Mouse (Mus musculus) gastrocnemius, postnatal 36 days (tissue): ENCODE data around the gene Rhox4a. TPM values are rescaled to one million over a fixed set of nuclear protein-coding genes. Genes with fewer than 3 reads are reported as not detected.
"Not testable (repeated sequence)": the region's sequence is repeated elsewhere in the genome, so short reads cannot be mapped to it uniquely, and the experiment has no call there.

Experiments
- DNase-seq, 2 experiments: peaks; one replicate each; pipeline ENCODE4 v3.0.0; 2022
- intact Hi-C: fragments of 180-260 bp; cut with DNase I; formaldehyde crosslinking; loops from one replicate; pipeline ENCODE4 v1.15.1; 2025
- long read RNA-seq, 2 experiments: library from polyadenylated mRNA; stranded (forward); transcript quantifications; one replicate each; pipeline ENCODE4 v2.0.0; 2021
- total RNA-seq, 2 experiments: library from RNA; stranded (reverse); gene quantifications; 2 replicates each; pipeline ENCODE4 v1.2.3; 2021

The Rhox4a gene
- not detected for total RNA-seq
- long read RNA-seq, experiment 1 = 0 reads
- long read RNA-seq, experiment 2 = 0 reads

GRCm38 (mm10) chrX:37265038-37265437 is at the start of gene Rhox4a:
Rhox4a (plus strand) TSS chrX:37265338.
- intact Hi-C loops, DNase-seq: not testable (repeated sequence)

- intact Hi-C loops = not testable (repeated sequence)
Observed at GRCm38 (mm10) chrX:37222158-37222557, 43.0 kb upstream of the Rhox4a start, which contains the start of gene Rhox1. Rhox1 (minus strand) TSS chrX:37222258.

GRCm38 (mm10) chrX:37244676-37245075 is 20.5 kb upstream of the Rhox4a start, which contains the start of gene Rhox2a:
Rhox2a (plus strand) TSS chrX:37244976.
- DNase-seq, intact Hi-C loops: not testable (repeated sequence)

More at GRCm38 (mm10) chrX:37222158-37222557, 43.0 kb upstream of the Rhox4a start, which contains the start of gene Rhox1:
- not testable (repeated sequence) for DNase-seq

GRCm38 (mm10) chrX:37249619-37250018 is 15.5 kb upstream of the Rhox4a start, which contains the start of gene Rhox3a:
Rhox3a (plus strand) TSS chrX:37249919.
- DNase-seq, intact Hi-C loops: not testable (repeated sequence)

Other genes starting within 250 kb of the Rhox4a start
- not detected for gene Sowahd, start 216.5 kb upstream of the Rhox4a start, total RNA-seq
- gene Rpl39, start 179.9 kb upstream of the Rhox4a start, total RNA-seq = 100 to 1,000 TPM; 221 to 256 TPM
- 1 to 10 TPM; 8.4 to 9.7 TPM for gene Upf3b, start 155.0 kb upstream of the Rhox4a start, total RNA-seq
- gene Nkap, start 138.5 kb upstream of the Rhox4a start, total RNA-seq = 1 to 10 TPM; 5.6 to 8.8 TPM
- gene Akap14, start 96.5 kb upstream of the Rhox4a start, total RNA-seq = not detected
- gene Ndufa1, start 74.2 kb upstream of the Rhox4a start, total RNA-seq = 100 to 1,000 TPM; 353 to 410 TPM
- 1 to 10 TPM; 1.9 to 3.4 TPM for gene Rnf113a1, start 74.1 kb upstream of the Rhox4a start, total RNA-seq
- not detected for gene Gm9, start 54.3 kb upstream of the Rhox4a start, total RNA-seq
- not detected for gene Rhox1, start 43.1 kb upstream of the Rhox4a start, total RNA-seq
- gene Rhox2a, start 20.4 kb upstream of the Rhox4a start, total RNA-seq = not detected
- gene Rhox3a, start 15.4 kb upstream of the Rhox4a start, total RNA-seq = not detected
- not detected for gene Rhox3a2, start 114.7 kb downstream of the Rhox4a start, total RNA-seq
- gene Rhox4a2, start 125.5 kb downstream of the Rhox4a start, total RNA-seq = not detected
- gene Rhox2b, start 146.7 kb downstream of the Rhox4a start, total RNA-seq = not detected
- not detected for gene Rhox4b, start 167.2 kb downstream of the Rhox4a start, total RNA-seq
- not detected for gene Rhox2c, start 188.3 kb downstream of the Rhox4a start, total RNA-seq
- not detected for gene Rhox3c, start 193.2 kb downstream of the Rhox4a start, total RNA-seq
- not detected for gene Rhox4c, start 215.0 kb downstream of the Rhox4a start, total RNA-seq
- not detected for gene Rhox2d, start 228.1 kb downstream of the Rhox4a start, total RNA-seq
- gene Rhox4d, start 249.0 kb downstream of the Rhox4a start, total RNA-seq = not detected